Mouse (Mus musculus) myocyte (in vitro differentiated cells): ENCODE measurements around the gene F11.

Experiments used
- CEBPB ChIP-seq: IDR thresholded peaks from 2 replicates; pipeline ENCODE4 v1.6.1; 2011; ENCODE audit warnings: mild to moderate bottlenecking, moderate library complexity; ENCODE audit not compliant: poor library complexity, insufficient read depth, severe bottlenecking
- MYOD1 ChIP-seq, 3 experiments: IDR thresholded peaks; one replicate each; pipeline ENCODE4 v1.6.1; 2011; ENCODE audit warnings: control low read depth in 2 of 3, low read depth in 2 of 3, mild to moderate bottlenecking in 2 of 3, moderate library complexity in 1 of 3; ENCODE audit not compliant: insufficient read length in 2 of 3, control insufficient read depth in 1 of 3
- USF1 ChIP-seq: IDR thresholded peaks from one replicate; pipeline ENCODE4 v1.6.1; 2011; ENCODE audit warnings: low read depth, mild to moderate bottlenecking, control low read depth, moderate library complexity

GRCm38 (mm10) chr8:45254194-45254842, 7.5 kb downstream of the F11 start:
- TF ChIP-seq USF1 (no peak), CEBPB (no peak), MYOD1 (IDR thresholded peaks at IDR 0.05; ENCODE audit: control insufficient read depth in 1 of 3, insufficient read length in 2 of 3, low read depth in 2 of 3) (no peak)
